Mouse (Mus musculus): ENCODE measurements around the gene Tmem131.

DNA sequence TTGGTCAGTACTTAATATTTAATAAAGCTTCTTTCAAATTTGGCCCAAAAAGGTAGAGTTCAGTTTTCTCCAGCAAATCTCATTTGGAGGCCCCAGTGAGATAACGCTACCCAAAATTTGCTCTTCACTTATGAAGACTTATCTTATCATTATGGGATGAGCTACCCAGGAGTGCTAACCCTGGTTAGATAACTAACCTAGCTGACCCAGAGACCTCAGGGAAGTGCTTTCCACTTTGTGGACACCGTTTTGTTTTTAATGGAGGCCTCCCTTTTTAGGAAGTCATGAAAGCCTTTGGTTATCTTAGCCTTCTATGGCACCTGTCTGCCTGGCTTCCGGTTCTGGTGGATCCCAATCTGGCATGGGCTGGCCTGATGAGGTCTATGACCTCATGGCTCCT, 49.3 kb downstream of the Tmem131 start:
- TF ChIP-seq POLR2A (IDR thresholded peaks at IDR 0.05; ENCODE audit: insufficient read depth, low read length) (no peak), CTCF (IDR thresholded peaks at IDR 0.05; ENCODE audit: low read depth, low read length) (no peak), EP300 (IDR thresholded peaks at IDR 0.05; ENCODE audit: insufficient read depth, low read depth, low read length) (no peak)
